Mouse (Mus musculus) macrophage (primary cell): ENCODE data around the gene Arl15. TPM values are rescaled to one million over a fixed set of nuclear protein-coding genes. Genes with fewer than 3 reads are reported as not detected.

Source experiments
- H3K27ac ChIP-seq: fragments of 350-480 bp; formaldehyde crosslinking; 2 replicates; pipeline ENCODE4 v1.9.0; 2021
- H3K36me3 ChIP-seq: fragments of 350-480 bp; formaldehyde crosslinking; 2 replicates; pipeline ENCODE4 v1.9.0; 2021; ENCODE audit errors: inconsistent target
- H3K4me3 ChIP-seq: fragments of 350-480 bp; formaldehyde crosslinking; 2 replicates; pipeline ENCODE4 v1.9.0; 2021; ENCODE audit errors: inconsistent target
- H3K79me2 ChIP-seq: fragments of 350-480 bp; formaldehyde crosslinking; 2 replicates; pipeline ENCODE4 v1.9.0; 2021; ENCODE audit errors: inconsistent target
- WGBS: methylation state at CpG from one replicate; pipeline ENCODE4 v1.1.7; 2026; ENCODE audit warnings: inconsistent platforms; ENCODE audit not compliant: missing documents; 5-methylcytosine and 5-hydroxymethylcytosine counted together
- polyA plus RNA-seq: library from polyadenylated mRNA; stranded (reverse); fragments of 250-400 nt; gene quantifications from 3 replicates; pipeline ENCODE4 v1.2.4, GENCODE M21; 2018; ENCODE audit warnings: inconsistent platforms

The Arl15 gene
- polyA plus RNA-seq, 1 experiment from 2014 or later, result 8.3 TPM

DNA sequence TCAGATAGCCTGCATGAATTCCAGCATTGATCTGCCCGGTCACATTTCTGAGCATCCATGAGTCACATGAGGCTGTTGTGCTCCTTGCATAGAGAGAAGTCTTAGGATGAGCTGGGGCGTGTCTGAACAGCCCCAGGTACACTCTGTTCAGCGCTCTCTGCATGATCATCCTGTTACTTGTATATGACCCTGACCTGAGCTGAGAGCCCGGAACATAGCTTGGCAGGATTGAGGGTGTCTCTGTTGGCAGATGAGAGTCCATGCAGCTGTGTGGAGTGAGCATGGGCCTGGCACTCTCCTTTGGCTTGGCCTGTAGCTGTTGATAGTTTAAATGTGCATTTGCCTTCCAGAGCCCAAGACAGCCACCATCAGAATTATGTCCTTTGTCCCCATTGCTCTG lies 50.4 kb downstream of the Arl15 start:
- no peaks in the 10 kb centered on the region for H3K36me3 ChIP-seq
- no peak overlapping the region for H3K27ac ChIP-seq
- WGBS, result 98% methylated on average over 4 of the region's 4 CpGs
- no peak overlapping the region for H3K4me3 ChIP-seq
- no peaks in the 10 kb centered on the region for H3K79me2 ChIP-seq

DNA sequence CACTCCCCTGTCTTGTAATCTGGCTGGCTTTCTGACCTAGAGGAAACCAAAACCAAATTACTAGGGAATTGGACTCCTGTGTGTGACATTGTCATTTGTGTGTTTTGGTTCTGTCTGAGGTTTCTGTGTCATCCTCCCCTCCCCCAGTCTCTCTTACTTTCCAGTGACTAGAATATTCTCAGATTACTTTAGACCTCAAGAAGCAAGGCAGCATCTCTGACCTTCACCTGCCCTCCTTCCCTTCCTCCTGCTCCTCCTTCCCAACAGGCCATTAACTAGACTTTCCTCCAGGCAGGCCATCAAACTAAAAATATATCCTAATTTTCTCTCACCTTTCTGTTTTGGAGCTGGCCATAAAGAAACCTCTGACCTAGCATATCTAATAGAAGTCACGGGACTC lies 50.9 kb downstream of the Arl15 start:
- Histone ChIP-seq H3K79me2 (no peaks in the 10 kb centered on the region), H3K27ac (no peak overlapping the region), H3K4me3 (no peak overlapping the region), H3K36me3 (no peaks in the 10 kb centered on the region)
- 92% methylated on average over 1 of the region's 1 CpGs for WGBS

DNA sequence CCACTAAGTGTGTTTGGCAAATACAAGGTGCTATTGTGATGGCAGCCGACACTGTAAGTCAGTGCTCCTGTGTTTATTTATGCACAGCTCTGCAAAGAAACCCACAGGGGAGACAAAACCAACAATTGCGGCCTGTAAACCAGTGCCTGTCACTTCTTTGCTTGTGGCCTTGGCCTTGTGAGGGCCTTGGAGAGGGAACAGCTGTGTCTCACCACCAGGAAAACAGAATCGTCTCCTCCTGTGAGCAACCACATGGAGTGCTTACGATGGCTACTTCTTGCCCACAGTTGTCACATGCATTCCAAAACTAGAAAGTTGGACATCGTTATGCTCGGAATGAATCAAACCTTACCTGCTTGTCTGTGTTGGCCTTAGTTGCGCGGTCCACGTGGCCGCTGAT lies 52.1 kb downstream of the Arl15 start:
- no peaks in the 10 kb centered on the region for H3K79me2 ChIP-seq
- 92% methylated on average over 10 of the region's 10 CpGs for WGBS

DNA sequence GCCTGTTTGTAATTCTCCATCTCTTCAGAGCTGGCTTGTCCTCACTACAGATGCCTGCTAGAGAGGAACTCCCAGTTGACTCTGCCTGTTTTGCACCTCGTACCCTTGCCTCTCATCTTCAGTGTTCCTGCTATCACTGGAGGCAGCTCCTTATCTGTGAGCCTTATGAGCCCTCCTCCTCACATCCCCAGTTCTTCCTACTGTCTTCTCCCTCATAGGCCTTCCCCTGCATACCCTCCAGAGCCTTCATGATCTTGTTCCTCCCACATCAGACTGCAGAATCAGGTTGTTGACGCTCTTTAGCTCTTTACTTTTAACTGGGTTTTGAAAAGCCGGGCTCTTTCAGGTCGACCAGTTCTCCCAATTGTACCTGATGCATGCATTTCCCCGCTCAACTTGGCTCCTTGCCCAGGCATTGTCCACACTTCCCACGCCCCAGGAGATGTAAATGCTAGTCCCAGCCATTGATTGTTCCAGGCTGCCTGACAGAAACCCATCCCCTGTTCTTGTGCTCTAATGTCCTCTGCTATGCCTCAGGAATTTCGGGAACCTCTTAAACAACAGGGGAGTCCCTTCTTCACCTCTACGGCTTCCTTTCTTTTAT lies 56.2 kb downstream of the Arl15 start:
- Histone ChIP-seq H3K79me2 (no peaks in the 10 kb centered on the region), H3K4me3 (no peak overlapping the region), H3K27ac (no peak overlapping the region), H3K36me3 (no peaks in the 10 kb centered on the region)
- 95% methylated on average over 8 of the region's 8 CpGs for WGBS

More for the DNA sequence above, 52.1 kb downstream of the Arl15 start:
- Histone ChIP-seq H3K4me3 (no peak overlapping the region), H3K36me3 (no peaks in the 10 kb centered on the region), H3K27ac (no peak overlapping the region)

DNA sequence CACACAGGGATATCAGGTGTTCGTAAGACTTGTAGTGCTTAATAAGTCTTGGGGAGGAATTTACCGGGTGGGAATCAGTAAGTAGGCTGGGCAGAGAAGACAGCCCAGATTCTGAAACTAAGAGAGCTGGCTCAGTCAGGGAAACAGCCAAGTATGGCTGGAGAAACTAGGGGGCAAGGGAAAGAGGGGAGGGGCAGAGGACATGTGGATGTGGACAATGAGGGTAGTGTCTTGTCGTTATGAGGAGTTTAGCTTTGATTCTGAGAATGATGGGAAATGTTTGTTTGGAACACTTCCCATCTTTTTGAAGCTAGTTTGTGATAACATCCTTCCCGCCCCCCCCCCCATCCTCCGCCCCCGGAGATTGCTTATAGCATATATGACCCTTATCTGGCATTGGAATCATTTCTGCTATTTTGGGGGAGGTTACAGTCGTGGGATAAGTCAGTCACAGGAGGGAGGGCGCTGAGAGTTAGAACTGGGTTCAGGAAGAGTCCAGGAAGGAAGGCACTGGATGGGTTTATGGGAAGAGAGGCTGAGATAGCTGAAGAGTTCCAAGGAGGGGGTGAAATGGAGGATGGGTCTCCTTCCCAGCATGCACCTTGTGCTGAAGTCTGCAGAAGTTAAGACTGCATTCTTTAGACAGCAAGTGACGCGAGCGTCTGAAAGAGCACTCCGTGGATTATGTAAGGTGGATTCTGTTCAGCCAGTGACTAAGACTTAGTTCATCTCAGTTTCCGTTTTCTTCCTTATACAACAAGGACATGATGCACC lies 57.5 kb downstream of the Arl15 start:
- WGBS, result 90% methylated on average over 13 of the region's 13 CpGs
- no peak overlapping the region for H3K4me3 ChIP-seq
- no peak overlapping the region for H3K27ac ChIP-seq

DNA sequence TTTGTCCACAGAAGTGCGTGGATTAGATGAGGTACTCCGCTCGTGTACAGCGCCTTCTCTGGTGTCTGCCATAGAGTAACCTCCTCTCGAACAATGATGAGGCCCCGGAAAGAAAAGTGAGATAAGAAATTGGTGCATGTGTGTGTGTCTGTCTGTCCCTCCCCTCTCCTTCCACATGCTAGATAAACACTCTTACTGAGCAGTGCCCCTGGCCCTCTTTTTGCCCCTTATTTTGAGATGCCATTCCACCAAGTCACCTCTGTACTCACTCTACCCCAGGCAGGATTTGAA lies 58.0 kb downstream of the Arl15 start:
- 93% methylated on average over 6 of the region's 6 CpGs for WGBS
- H3K4me3 ChIP-seq, result no peak overlapping the region
- H3K36me3 ChIP-seq, result no peaks in the 10 kb centered on the region
- no peak overlapping the region for H3K27ac ChIP-seq
- H3K79me2 ChIP-seq, result no peaks in the 10 kb centered on the region

More for the DNA sequence above, 57.5 kb downstream of the Arl15 start:
- Histone ChIP-seq H3K79me2 (no peaks in the 10 kb centered on the region), H3K36me3 (no peaks in the 10 kb centered on the region)

DNA sequence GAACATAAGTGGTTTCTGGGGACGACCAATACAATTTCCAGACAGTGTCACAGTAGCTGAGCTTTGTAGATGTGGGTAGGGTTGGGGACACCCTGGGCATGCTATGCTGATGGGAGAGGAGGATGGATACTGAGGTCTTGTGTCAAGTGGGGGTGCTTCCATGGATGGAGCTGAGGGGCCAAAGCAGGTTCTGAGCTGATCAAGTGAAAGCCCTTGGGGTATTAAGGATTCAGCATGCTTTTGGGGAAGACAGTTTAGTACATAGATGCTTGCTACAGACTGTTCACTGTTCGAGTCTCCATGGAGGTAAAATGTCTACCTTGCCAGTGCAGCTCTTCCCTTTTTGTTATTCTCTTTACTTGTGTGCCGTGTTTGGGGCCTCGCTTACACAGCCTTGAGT lies 59.8 kb downstream of the Arl15 start:
- no peaks in the 10 kb centered on the region for H3K79me2 ChIP-seq
- H3K27ac ChIP-seq, result no peak overlapping the region

DNA sequence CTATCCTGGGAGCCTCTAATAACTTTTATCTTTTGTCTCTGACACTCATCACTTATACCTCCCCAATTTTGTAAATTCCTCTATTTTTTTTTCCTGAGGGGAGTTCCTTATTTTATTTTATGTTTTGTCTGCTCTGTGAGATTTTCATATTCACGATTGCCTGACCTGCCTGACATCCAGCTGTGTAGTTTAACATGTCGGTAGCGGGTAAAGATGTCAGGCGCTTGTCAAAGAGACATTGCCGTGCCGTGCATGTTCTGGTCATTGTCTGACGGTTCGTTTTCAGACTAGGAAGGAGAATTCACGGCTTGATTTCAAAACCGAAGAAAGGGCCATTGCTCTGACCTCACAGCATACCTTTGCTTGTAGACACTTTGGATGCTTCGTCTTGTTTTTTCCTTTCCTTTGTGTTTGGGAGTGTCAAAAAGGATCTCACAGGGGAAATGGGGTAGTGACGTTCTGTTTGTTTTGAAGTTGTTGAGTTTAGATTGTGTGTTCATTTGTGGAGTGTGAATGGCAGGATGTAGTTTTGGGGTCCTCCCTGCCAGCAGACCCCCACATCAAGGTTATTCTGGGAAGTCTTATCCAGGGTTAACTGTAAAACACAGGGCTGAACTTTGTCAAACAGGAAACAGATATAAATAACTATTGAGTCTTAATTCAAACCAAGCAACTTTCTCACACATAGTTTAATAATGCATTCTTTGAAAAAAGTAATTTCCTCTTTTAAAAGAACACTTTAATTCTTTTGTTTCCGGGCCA lies 60.4 kb downstream of the Arl15 start:
- 61% methylated on average over 13 of the region's 13 CpGs for WGBS
- Histone ChIP-seq H3K4me3 (no peak overlapping the region), H3K79me2 (no peaks in the 10 kb centered on the region), H3K36me3 (no peaks in the 10 kb centered on the region), H3K27ac (no peak overlapping the region)

More for the DNA sequence above, 59.8 kb downstream of the Arl15 start:
- no peak overlapping the region for H3K4me3 ChIP-seq
- H3K36me3 ChIP-seq, result no peaks in the 10 kb centered on the region
- 84% methylated on average over 4 of the region's 4 CpGs for WGBS

DNA sequence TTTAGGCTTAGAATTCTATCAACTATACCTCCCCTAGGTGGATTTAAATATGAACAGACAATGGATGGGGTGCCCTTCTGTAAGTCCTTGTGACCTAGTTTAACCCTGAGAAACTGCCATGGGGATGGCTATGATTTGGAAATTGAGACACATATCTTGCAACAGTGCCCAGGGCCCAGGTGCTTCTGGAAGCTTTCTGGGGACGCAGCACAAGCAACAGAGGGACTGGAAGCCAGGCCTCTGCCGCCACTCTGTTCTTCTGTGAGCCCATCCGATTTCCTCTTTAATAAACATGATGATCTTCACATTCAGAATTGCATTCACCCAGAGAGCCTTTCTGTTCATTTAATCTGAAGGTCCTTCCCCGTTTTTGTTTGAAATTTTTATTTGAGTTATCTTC lies 62.6 kb downstream of the Arl15 start:
- H3K36me3 ChIP-seq, result no peaks in the 10 kb centered on the region
- no peaks in the 10 kb centered on the region for H3K79me2 ChIP-seq
- 96% methylated on average over 4 of the region's 4 CpGs for WGBS
- no peak overlapping the region for H3K27ac ChIP-seq
- H3K4me3 ChIP-seq, result no peak overlapping the region

DNA sequence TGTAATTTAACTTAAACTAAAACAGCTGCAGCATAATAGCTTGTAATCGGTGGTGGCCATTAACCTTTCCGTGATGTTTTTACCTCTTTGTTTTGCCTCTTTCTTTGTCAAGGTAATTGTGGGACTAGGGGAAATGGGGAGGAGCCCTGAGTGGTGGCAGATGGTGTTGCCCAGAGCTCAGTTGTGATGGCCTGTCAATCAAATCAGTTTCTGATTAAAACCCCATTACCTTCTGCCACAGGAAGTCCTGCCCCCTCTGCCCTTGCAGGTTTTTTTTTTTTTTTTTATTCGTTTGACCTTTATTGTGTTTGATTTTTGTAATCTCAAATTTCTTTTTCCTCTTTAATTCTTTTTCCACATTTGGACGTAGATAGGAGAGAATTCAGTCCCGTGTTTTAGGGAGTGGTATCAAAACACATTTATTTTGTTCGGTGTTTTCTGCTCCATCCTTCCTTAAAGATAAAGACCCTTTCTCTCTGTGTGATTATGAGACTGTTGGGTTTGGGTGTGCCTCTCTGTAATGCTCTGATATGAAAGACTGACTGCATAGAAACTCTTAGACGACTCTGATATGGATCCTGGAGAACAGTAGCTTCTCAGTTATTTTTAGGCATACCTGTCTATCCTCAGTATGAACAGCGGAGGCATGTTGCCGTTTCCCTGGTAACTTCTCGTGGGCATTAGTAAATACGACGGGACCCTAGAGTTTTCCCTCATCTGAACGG lies 64.5 kb downstream of the Arl15 start:
- no peak overlapping the region for H3K4me3 ChIP-seq
- no peak overlapping the region for H3K27ac ChIP-seq
- H3K36me3 ChIP-seq, result no peaks in the 10 kb centered on the region
- H3K79me2 ChIP-seq, result no peaks in the 10 kb centered on the region
- WGBS, result 94% methylated on average over 13 of the region's 13 CpGs

DNA sequence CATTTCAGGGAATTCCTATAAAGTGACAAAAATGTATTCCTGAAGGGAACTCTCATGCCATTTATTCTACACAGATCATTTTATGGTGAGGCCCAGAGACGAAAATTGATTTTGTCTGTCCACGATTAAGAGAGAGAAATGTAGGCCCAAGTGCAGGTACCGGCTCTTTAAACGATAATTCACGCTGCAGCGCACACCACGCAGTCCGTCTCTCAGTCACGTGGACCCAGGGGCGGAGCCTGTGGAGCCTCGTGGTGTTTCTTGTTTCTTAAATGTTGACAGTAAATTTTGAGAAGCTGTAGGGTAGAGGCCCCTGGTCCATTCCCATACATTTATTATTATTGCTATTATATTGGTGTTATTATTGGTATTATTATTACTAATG lies 65.1 kb downstream of the Arl15 start:
- H3K36me3 ChIP-seq, result no peaks in the 10 kb centered on the region
- H3K79me2 ChIP-seq, result no peaks in the 10 kb centered on the region
- H3K27ac ChIP-seq, result no peak overlapping the region
- 97% methylated on average over 11 of the region's 11 CpGs for WGBS
- H3K4me3 ChIP-seq, result no peak overlapping the region

DNA sequence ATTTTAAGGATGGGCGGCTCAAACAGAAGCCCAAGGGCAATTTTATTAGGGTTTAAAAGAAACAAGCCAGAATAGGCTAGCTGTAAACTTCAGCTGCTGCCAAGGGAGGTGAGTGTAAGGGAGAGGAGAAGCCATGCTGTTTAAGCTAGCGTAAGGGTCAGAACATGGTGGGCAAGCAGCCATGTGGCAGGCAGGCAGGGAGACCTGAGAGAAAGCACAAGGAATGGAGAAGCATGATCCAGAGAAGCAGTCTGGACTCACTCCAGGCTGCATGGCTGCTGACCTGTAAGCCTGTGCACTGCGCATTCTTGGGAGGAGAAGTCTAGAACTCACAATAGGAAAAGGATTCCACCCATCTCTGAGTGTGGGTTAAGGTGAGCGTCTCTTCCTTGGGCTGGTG lies 66.5 kb downstream of the Arl15 start:
- 100% methylated on average over 4 of the region's 4 CpGs for WGBS
- H3K79me2 ChIP-seq, result no peaks in the 10 kb centered on the region
- H3K4me3 ChIP-seq, result no peak overlapping the region
- H3K36me3 ChIP-seq, result no peaks in the 10 kb centered on the region
- no peak overlapping the region for H3K27ac ChIP-seq

DNA sequence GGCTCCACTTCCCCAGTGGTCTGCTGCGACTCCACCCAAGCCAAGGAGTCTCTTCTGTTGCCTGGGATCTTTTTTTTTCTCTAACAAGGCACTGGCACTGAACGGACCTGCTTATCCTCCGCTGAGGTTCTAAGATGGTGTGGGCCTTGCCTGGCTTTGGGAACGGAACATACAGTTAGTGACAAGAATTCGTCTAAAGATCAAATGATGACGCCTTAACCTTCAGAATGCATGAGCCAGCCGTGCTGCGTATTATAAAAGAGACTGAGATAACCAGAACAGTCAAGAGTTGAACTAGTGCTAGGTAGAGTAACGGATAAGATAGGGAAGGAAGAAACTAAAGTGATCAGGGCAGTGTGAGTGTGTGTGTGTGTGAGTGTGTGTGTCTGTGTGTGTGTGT lies 66.9 kb downstream of the Arl15 start:
- no peaks in the 10 kb centered on the region for H3K79me2 ChIP-seq
- no peaks in the 10 kb centered on the region for H3K36me3 ChIP-seq
- no peak overlapping the region for H3K27ac ChIP-seq
- 97% methylated on average over 9 of the region's 9 CpGs for WGBS
- no peak overlapping the region for H3K4me3 ChIP-seq

DNA sequence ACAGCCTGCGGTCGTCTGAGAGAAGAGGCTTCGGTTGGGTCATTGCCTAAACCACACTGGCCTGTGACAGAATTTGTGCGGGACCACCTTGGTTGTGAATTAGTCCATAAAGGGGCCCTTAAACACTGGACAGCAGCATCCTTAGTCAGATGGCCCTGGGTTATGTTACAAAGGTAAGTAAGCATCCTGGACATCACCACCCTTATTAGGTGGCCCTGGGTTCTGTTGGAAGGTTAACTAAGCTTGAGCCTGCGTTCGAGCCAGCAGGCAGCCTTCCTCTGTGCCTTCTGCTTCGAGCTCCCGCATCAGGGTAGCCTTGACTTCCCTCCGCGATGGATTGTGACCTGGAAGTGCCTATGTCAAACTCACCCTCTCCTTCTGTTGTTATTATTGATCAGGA lies 68.6 kb downstream of the Arl15 start:
- H3K27ac ChIP-seq, result no peak overlapping the region
- WGBS, result 99% methylated on average over 10 of the region's 10 CpGs

DNA sequence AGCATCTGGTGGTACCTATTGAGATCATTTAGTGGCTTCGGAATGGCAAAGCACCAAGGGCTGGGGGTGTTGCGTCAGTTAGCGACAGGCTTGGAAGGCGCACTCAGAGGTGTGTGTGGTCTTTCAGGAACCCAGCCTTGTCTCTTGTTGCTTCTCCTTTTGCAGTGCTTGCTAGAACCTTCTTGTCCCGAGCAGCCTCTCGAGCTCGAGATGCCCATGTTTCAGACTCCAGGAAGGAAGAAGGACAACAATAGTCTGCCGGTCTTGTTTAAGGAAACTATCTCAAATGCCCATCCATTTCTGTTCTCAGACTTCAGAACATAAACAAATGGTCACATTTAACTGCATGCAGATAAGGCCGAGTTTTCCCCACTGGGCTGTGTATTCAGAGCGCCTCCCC lies 69.4 kb downstream of the Arl15 start:
- H3K27ac ChIP-seq, result no peak overlapping the region
- H3K36me3 ChIP-seq, result no peaks in the 10 kb centered on the region
- no peak overlapping the region for H3K4me3 ChIP-seq
- no peaks in the 10 kb centered on the region for H3K79me2 ChIP-seq
- WGBS, result 87% methylated on average over 10 of the region's 10 CpGs

More for the DNA sequence above, 68.6 kb downstream of the Arl15 start:
- Histone ChIP-seq H3K36me3 (no peaks in the 10 kb centered on the region), H3K79me2 (no peaks in the 10 kb centered on the region), H3K4me3 (no peak overlapping the region)
